Mouse (Mus musculus) cerebellum, adult 2 months (tissue): ENCODE measurements at regions not wholly inside any gene's neighbourhood (a gene's known extent, or its start where the extent isn't known, plus 50 kb on each side); places are given as distances from the start of the nearest gene placed in this dataset.

Experiments
- CTCF ChIP-seq: fragments of 200-500 bp; IDR thresholded peaks from 2 replicates; pipeline ENCODE4 v1.5.1; 2011; ENCODE audit warnings: low read depth, mild to moderate bottlenecking, control low read depth, low read length, moderate library complexity, borderline replicate concordance; ENCODE audit not compliant: insufficient read depth
- POLR2A ChIP-seq: fragments of 200-500 bp; IDR thresholded peaks from 2 replicates; pipeline ENCODE4 v1.6.1; 2011; ENCODE audit warnings: low read length, control low read depth, borderline replicate concordance; ENCODE audit not compliant: insufficient read depth

- TF ChIP-seq POLR2A (no peak), CTCF (no peak)
Observed at GRCm38 (mm10) chr14:24579153-24579795, 92.3 kb downstream of the Rps24 start.
